Mouse (Mus musculus): Measurements from ENCODE around the gene Pias3.
"Not testable (repeated sequence)": the region's sequence is repeated elsewhere in the genome, so short reads cannot be mapped to it uniquely, and the experiment has no call there.

Pias3 gene

GRCm38 (mm10) chr3:96686057-96686456 is 10.1 kb upstream of the Pias3 start:
- DNase-seq, result not testable (repeated sequence)

- no peak for DNase-seq
Measured at GRCm38 (mm10) chr3:96688854-96689253, 7.3 kb upstream of the Pias3 start.

GRCm38 (mm10) chr3:96690298-96690697 is 5.9 kb upstream of the Pias3 start:
- no peak for DNase-seq

- no peak for DNase-seq
Measured at GRCm38 (mm10) chr3:96692506-96692905, 3.7 kb upstream of the Pias3 start.

GRCm38 (mm10) chr3:96693579-96693978 is 2.6 kb upstream of the Pias3 start:
- DNase-seq, result no peak

GRCm38 (mm10) chr3:96696766-96697732 is 865 bp downstream of the Pias3 start:
- peak; percentile 78 for DNase-seq

- DNase-seq, result no peak
Measured at GRCm38 (mm10) chr3:96698993-96699690, 3.0 kb downstream of the Pias3 start.

GRCm38 (mm10) chr3:96700376-96700775 is 4.2 kb downstream of the Pias3 start:
- no peak for DNase-seq

- DNase-seq, result no peak
Measured at GRCm38 (mm10) chr3:96701003-96701402, 4.8 kb downstream of the Pias3 start.

- DNase-seq, result no peak
Measured at GRCm38 (mm10) chr3:96704778-96705177, 8.6 kb downstream of the Pias3 start.

- DNase-seq, result no peak
Measured at GRCm38 (mm10) chr3:96706217-96706616, 10.0 kb downstream of the Pias3 start.

- DNase-seq, result no peak
Measured at GRCm38 (mm10) chr3:96706984-96707383, 10.8 kb downstream of the Pias3 start.

- DNase-seq, result peak; percentile 87
Measured at GRCm38 (mm10) chr3:96707903-96708683, 11.9 kb downstream of the Pias3 start, which contains the start of gene Nudt17. TSS of gene Nudt17 (minus strand) at chr3:96708562.

- DNase-seq, result no peak
Measured at GRCm38 (mm10) chr3:96708684-96709064, 12.5 kb downstream of the Pias3 start.

- DNase-seq, result no peak
Measured at GRCm38 (mm10) chr3:96714286-96714685, 18.1 kb downstream of the Pias3 start.

- no peak for DNase-seq
Measured at GRCm38 (mm10) chr3:96715854-96716253, 19.7 kb downstream of the Pias3 start.

- DNase-seq, result peak; percentile 71
Measured at GRCm38 (mm10) chr3:96719173-96719572, 23.0 kb downstream of the Pias3 start.

- peak; percentile 93 for DNase-seq
Measured at GRCm38 (mm10) chr3:96727343-96727827, 31.2 kb downstream of the Pias3 start, which contains the start of the genes Polr3c and Rnf115. TSS of gene Polr3c (minus strand) at chr3:96727628. TSS of gene Rnf115 (plus strand) at chr3:96727664.

GRCm38 (mm10) chr3:96727828-96728633 is 31.8 kb downstream of the Pias3 start:
- DNase-seq, result no peak

GRCm38 (mm10) chr3:96728634-96729402 is 32.6 kb downstream of the Pias3 start:
- DNase-seq, result no peak

- no peak for DNase-seq
Measured at GRCm38 (mm10) chr3:96729403-96729784, 33.2 kb downstream of the Pias3 start.
